Mouse (Mus musculus) monocyte, adult 5-6 weeks (primary cell): ENCODE data around the gene Kars. TPM values are rescaled to one million over a fixed set of nuclear protein-coding genes. Genes with fewer than 3 reads are reported as not detected.

Source experiments
- ATAC-seq: fragments of 153-309, 156-312 bp; replicated peaks from 2 replicates; pipeline ENCODE4 v1.8.0; 2017; ENCODE audit warnings: mild to moderate bottlenecking; ENCODE audit not compliant: low TSS enrichment, insufficient number of reproducible peaks, severe bottlenecking, poor library complexity, low FRiP score
- total RNA-seq: library from RNA; stranded (forward); fragments of 200-1000, 200-491, 200-594 nt; gene quantifications from 3 replicates; pipeline ENCODE4 v1.2.3, GENCODE M21; 2017

Kars gene
- total RNA-seq, 1 experiment from 2014 or later, result 69.9 TPM

GRCm38 (mm10) chr8:111954844-111955594 is 56.1 kb downstream of the Kars start:
- ATAC-seq, result no peak

- no peak for ATAC-seq
Observed at GRCm38 (mm10) chr8:111951936-111952335, 59.2 kb downstream of the Kars start.

GRCm38 (mm10) chr8:111951317-111951716 is 59.8 kb downstream of the Kars start:
- no peak for ATAC-seq

GRCm38 (mm10) chr8:111950846-111951245 is 60.3 kb downstream of the Kars start:
- no peak for ATAC-seq

DNA sequence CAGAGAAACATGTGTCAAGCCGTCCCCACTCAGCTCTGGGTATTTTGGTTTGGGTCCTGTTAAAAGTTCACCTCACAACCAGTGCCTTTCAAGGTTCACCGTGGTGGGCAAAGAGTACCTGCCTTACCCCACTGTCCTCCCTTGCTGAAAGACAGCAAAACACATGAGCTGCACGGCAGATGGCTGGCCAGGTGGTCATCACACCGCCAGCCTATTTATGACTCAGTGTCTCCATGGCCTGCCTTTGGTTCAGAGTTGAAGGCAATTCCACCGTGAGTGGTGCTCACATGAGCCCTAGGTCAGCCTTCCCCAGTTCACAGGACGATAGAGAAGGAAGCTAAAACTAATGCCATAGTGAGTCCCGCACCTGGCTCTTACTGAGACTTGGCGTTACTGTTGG is 63.2 kb downstream of the Kars start:
- no peak for ATAC-seq

DNA sequence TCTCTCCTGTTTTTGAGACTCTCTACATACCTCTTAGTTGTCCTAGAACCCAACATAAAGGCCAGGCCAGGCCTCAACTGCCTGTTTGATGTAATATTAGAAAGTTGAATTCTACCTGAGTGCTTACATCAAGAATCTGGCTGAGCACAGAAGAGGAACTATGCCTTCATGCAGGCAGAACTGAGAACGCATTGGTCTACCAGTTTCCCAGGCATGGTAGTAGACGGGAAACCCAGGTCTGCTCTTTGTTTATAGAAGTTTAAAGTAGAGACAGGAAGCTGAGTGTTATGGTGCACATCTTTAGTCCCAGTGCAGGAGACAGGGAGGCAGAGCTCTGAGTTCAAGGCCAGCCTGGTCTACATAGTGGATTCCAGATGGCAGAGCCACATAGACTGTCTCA is 64.0 kb downstream of the Kars start:
- no peak for ATAC-seq

- ATAC-seq, result no peak
Observed at GRCm38 (mm10) chr8:111943544-111943943, 67.6 kb downstream of the Kars start.

Other genes starting within 250 kb of the Kars start
- 135 to 169 TPM (median 155 TPM) in 3 replicates for gene Cfdp1, start 157.0 kb downstream of the Kars start, total RNA-seq
- 0.95 to 2.5 TPM (median 1.6 TPM) in 3 replicates for gene Tmem170, start 134.6 kb downstream of the Kars start, total RNA-seq
- not detected in 3 replicates for gene Chst5, start 100.9 kb downstream of the Kars start, total RNA-seq
- 0.29 to 0.32 TPM in 2 of 3 replicates, not detected in the other for gene Tmem231, start 77.4 kb downstream of the Kars start, total RNA-seq
- 85.9 to 92.1 TPM (median 87.1 TPM) in 3 replicates for gene Gabarapl2, start 70.6 kb downstream of the Kars start, total RNA-seq
- 0.95 to 3.4 TPM (median 3.2 TPM) in 3 replicates for gene Adat1, start 19.0 kb downstream of the Kars start, total RNA-seq
- 15.9 to 24.1 TPM (median 18.5 TPM) in 3 replicates for gene Terf2ip, start 75 bp upstream of the Kars start, total RNA-seq
- gene Gm6793, start 3.7 kb upstream of the Kars start, total RNA-seq, result 0.32 TPM in 1 of 3 replicates, not detected in the others